Mouse (Mus musculus) myocyte (in vitro differentiated cells): Measurements from ENCODE around the gene Gm973.

Experiments
- CEBPB ChIP-seq: IDR thresholded peaks from 2 replicates; pipeline ENCODE4 v1.6.1; 2011; ENCODE audit warnings: mild to moderate bottlenecking, moderate library complexity; ENCODE audit not compliant: poor library complexity, insufficient read depth, severe bottlenecking
- E2F4 ChIP-seq: IDR thresholded peaks from one replicate; pipeline ENCODE4 v1.6.1; 2011; ENCODE audit warnings: mild to moderate bottlenecking, control low read depth, moderate library complexity; ENCODE audit not compliant: insufficient read depth
- MAX ChIP-seq: IDR thresholded peaks from one replicate; pipeline ENCODE4 v1.6.1; 2011; ENCODE audit warnings: low read depth, mild to moderate bottlenecking, control low read depth
- MYOD1 ChIP-seq, 3 experiments: IDR thresholded peaks; one replicate each; pipeline ENCODE4 v1.6.1; 2011; ENCODE audit warnings: control low read depth in 2 of 3, low read depth in 2 of 3, mild to moderate bottlenecking in 2 of 3, moderate library complexity in 1 of 3; ENCODE audit not compliant: insufficient read length in 2 of 3, control insufficient read depth in 1 of 3
- MYOG ChIP-seq, 3 experiments: IDR thresholded peaks; one replicate each; pipeline ENCODE4 v1.6.1; 2011; ENCODE audit warnings: control low read depth in 2 of 3, low read depth in 2 of 3, mild to moderate bottlenecking in 2 of 3; ENCODE audit not compliant: insufficient read length in 2 of 3, control insufficient read depth in 1 of 3, insufficient read depth in 1 of 3
- POLR2A ChIP-seq: IDR thresholded peaks from one replicate; pipeline ENCODE4 v1.6.1; 2011; ENCODE audit warnings: low read depth, mild to moderate bottlenecking, control low read depth, moderate library complexity; ENCODE audit not compliant: insufficient read length
- POLR2AphosphoS2 ChIP-seq: IDR thresholded peaks from one replicate; pipeline ENCODE4 v1.6.1; 2011; ENCODE audit warnings: low read depth, control low read depth; ENCODE audit not compliant: insufficient read length
- REST ChIP-seq: IDR thresholded peaks from one replicate; pipeline ENCODE4 v1.6.1; 2011; ENCODE audit warnings: mild to moderate bottlenecking, control low read depth, moderate library complexity; ENCODE audit not compliant: insufficient read depth, insufficient read length
- TCF12 ChIP-seq: IDR thresholded peaks from one replicate; pipeline ENCODE4 v1.6.1; 2011; ENCODE audit warnings: mild to moderate bottlenecking, control low read depth; ENCODE audit not compliant: poor library complexity, insufficient read depth, severe bottlenecking
- USF1 ChIP-seq: IDR thresholded peaks from one replicate; pipeline ENCODE4 v1.6.1; 2011; ENCODE audit warnings: low read depth, mild to moderate bottlenecking, control low read depth, moderate library complexity

DNA sequence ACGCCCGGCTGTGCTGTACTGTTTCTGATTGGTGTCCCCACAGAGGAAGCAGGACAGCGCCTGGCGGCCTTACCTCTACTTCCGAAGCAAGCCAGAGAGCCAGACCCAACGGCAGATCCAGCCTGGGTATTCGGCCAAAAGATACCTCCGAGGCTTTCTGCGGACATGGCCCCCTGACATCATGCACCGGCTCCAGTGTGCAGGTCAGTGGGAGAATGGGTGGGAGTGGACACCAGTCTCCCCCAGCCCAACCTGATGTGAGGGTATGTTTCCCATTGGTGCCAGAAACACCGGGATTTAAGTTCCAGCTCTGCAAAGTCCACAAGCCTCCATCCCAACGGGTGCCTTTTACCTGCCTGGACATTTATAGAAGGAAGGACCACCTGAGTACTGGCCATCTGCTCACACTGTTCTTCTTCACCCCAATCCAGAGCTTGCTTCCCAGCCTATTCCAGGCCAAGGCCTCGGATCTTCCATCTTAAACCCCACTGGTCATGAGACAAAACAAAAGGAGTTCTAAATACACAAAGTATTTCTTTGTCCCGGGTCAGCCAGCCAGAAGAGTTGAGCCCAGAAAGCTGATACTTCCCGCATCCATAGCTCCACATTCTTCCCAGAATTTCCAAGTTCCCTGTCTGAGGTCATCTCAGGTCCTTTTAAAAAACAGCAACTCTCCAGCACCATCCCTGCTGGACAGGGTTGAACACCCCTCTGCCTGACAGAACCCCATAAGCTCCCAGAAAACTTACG lies 25.4 kb downstream of the Gm973 start:
- no peak for TF ChIP-seq USF1
- TF ChIP-seq TCF12: no peak
- no peak for TF ChIP-seq POLR2A
- TF ChIP-seq REST: no peak
- TF ChIP-seq MAX: no peak
- no peak for TF ChIP-seq E2F4
- TF ChIP-seq MYOG (IDR thresholded peaks at IDR 0.05; ENCODE audit: control insufficient read depth in 1 of 3, insufficient read depth in 1 of 3, insufficient read length in 2 of 3, low read depth in 2 of 3): no peak
- no peak for TF ChIP-seq CEBPB
- TF ChIP-seq MYOD1 (IDR thresholded peaks at IDR 0.05; ENCODE audit: control insufficient read depth in 1 of 3, insufficient read length in 2 of 3, low read depth in 2 of 3): no peak
- no peak for TF ChIP-seq POLR2AphosphoS2
